ENCODE assay signal across 25 mouse cellular contexts in genomic region chr9:114924511-114924910, GRCm38 (mm10). TPM values are rescaled to one million over a fixed set of nuclear protein-coding genes. Genes with fewer than 3 reads are reported as not detected.
DNase-seq lines count a peak whose midpoint lies in the region; ATAC-seq and TF ChIP-seq lines count a peak whose summit lies in the region.
"Had no signal": no experiment of that assay in that cellular context is flagged by ENCODE, and none has a peak within 500 bp of the region (broad histone marks: within the 10 kb centered on the region; RNA-seq: fewer than 3 reads in every experiment).

No protein-coding gene starts in this region.

- no peak for ATAC-seq in liver, embryonic 11.5 days (replicated peaks; ENCODE audit: low FRiP score)
- ATAC-seq: forebrain, embryonic 16.5 days; inflammation-experienced regulatory T-cells, adult 6 months; midbrain, embryonic 16.5 days had no signal

- TF ChIP-seq POLR2A in liver, adult 2 months (IDR thresholded peaks at IDR 0.05; ENCODE audit: extremely low read depth, insufficient read depth, low read length) = no peak

- H3K79me2 ChIP-seq in liver, adult 2 months (ENCODE audit: control insufficient read depth, insufficient read depth, low read length) = peaks cover 24% of the 10 kb centered on the region; the same call in 1 of the 2 replicates

- H3K4me1 ChIP-seq in liver, adult 2 months (ENCODE audit: control insufficient read depth, insufficient read depth, low read length) = peaks cover 35% of the 10 kb centered on the region
- H3K4me1 ChIP-seq in liver, embryonic 11.5 days (replicated peaks; ENCODE audit: control insufficient read depth, insufficient read depth, low read length) = 0 out of 2 replicates have a peak, but pooled peaks cover 3% of the 10 kb centered on the region

- no peaks in the 10 kb centered on the region; the same call in 1 of the 2 replicates for H3K36me3 ChIP-seq in liver, adult 2 months (ENCODE audit: control insufficient read depth, insufficient read depth, low read length)
- H3K36me3 ChIP-seq in liver, embryonic 11.5 days (ENCODE audit: control insufficient read depth, insufficient read depth, low read length) = no peaks in the 10 kb centered on the region
- H3K36me3 ChIP-seq: limb, embryonic 15.5 days had no signal

- H3K9me3 ChIP-seq in liver, embryonic 11.5 days (ENCODE audit: control insufficient read depth, low read length) = no peaks in the 10 kb centered on the region
- H3K9me3 ChIP-seq: limb, embryonic 15.5 days had no signal

- TF ChIP-seq CTCF in liver, adult 2 months (IDR thresholded peaks at IDR 0.05; ENCODE audit: low read depth, low read length) = no peak

- no peaks in the 10 kb centered on the region for H3K27me3 ChIP-seq in liver, adult 2 months (ENCODE audit: control insufficient read depth, insufficient read depth, low read length)
- no peaks in the 10 kb centered on the region for H3K27me3 ChIP-seq in liver, embryonic 11.5 days (replicated peaks; ENCODE audit: control insufficient read depth, insufficient read depth, low read length)
- H3K27me3 ChIP-seq: limb, embryonic 15.5 days had no signal

- 0 out of 2 replicates have a peak overlapping the region, but pooled peaks have one; percentile 1 for H3K9ac ChIP-seq in liver, adult 2 months (ENCODE audit: low read depth, low read length)
- H3K9ac ChIP-seq in liver, embryonic 11.5 days (ENCODE audit: low read depth, low read length) = no peak overlapping the region; the same call in 1 of the 2 replicates
- H3K9ac ChIP-seq: limb, embryonic 15.5 days; lung, embryonic 14.5 days had no signal

- peak overlapping the region; percentile 65 for H3K27ac ChIP-seq in liver, adult 2 months (replicated peaks; ENCODE audit: insufficient read depth, low read depth, low read length)
- H3K27ac ChIP-seq in liver, embryonic 11.5 days (ENCODE audit: low read depth, low read length) = no peak overlapping the region
- H3K27ac ChIP-seq: left cerebral cortex, adult 2 months; limb, embryonic 15.5 days; stomach, postnatal 0 days had no signal

- 19% methylated on average over 5 of the region's 5 CpGs for WGBS in liver, adult 2 months
- 56% methylated on average over 5 of the region's 5 CpGs for WGBS in liver, embryonic 11.5 days

- intact Hi-C loops in heart, postnatal 36 days (cut with DNase I) = no loop called here

- no peak overlapping the region for H3K4me3 ChIP-seq in liver, adult 2 months (ENCODE audit: insufficient read depth, low read depth, low read length)
- H3K4me3 ChIP-seq in liver, embryonic 11.5 days (ENCODE audit: low read depth, low read length) = no peak overlapping the region
- H3K4me3 ChIP-seq: left cerebral cortex, adult 2 months; limb, embryonic 15.5 days had no signal

- DNase-seq in heart, adult 11 months = peak; percentile 66
- DNase-seq in heart, postnatal 36 days = no peak
- peak; percentile 87 for DNase-seq in liver, adult 2 months (ENCODE audit: extremely low read depth, low read depth, low spot score)
- no peak for DNase-seq in liver, embryonic 11.5 days (ENCODE audit: low spot score)
- peak; percentile 9 for DNase-seq in 3T3-L1 (ENCODE audit: low read depth, low spot score)
- DNase-seq in adipocyte (ENCODE audit: low spot score) = peak; percentile 46
- DNase-seq in B cell, adult 2 months = no peak
- DNase-seq: adrenal gland, postnatal 14 days; cerebellum, adult 2 months; cerebellum, postnatal 25 days; gastrocnemius, postnatal 25 days; kidney, adult 18-20 months; kidney, postnatal 10 days; left cerebral cortex, postnatal 4 days; lung, embryonic 14.5 days; right cerebral cortex, postnatal 14 days; thymus, adult 2 months had no signal

- no peak overlapping the region for H3K4me2 ChIP-seq in liver, embryonic 11.5 days
- H3K4me2 ChIP-seq: limb, embryonic 15.5 days; lung, embryonic 14.5 days had no signal

RNA-seq across cellular contexts. Expression of gene Gpd1l, which starts 9.3 kb away (rescaled TPM):
- total RNA-seq in heart, postnatal 36 days (2021) = 10 to 100 TPM; 42.2 to 44.4 TPM
- 21.3 and 22.4 TPM in 2 replicates for total RNA-seq in liver, adult 2 months (2014; rRNA removed)
- polyA plus RNA-seq in liver, adult 2 months (2012; rRNA removed) = 12.6 and 14.7 TPM in 2 replicates
- polyA plus RNA-seq in liver, embryonic 11.5 days (2014; fragmentation: Nextera tagmentation; extraction: Ambion mirVana) = 18.2 TPM in 2 replicates
- total RNA-seq: MEL had no signal

RNA-seq across cellular contexts. Expression of gene Osbpl10, which starts 53.9 kb away (rescaled TPM):
- 1 to 10 TPM; 2.2 to 2.7 TPM for total RNA-seq in heart, postnatal 36 days (2021)
- 0.28 and 0.40 TPM in 2 replicates for total RNA-seq in liver, adult 2 months (2014; rRNA removed)
- 0.11 and 0.82 TPM in 2 replicates for polyA plus RNA-seq in liver, adult 2 months (2012; rRNA removed)
- polyA plus RNA-seq in liver, embryonic 11.5 days (2014; fragmentation: Nextera tagmentation; extraction: Ambion mirVana) = 0.66 and 0.69 TPM in 2 replicates
- total RNA-seq: MEL; neutrophil, adult 5-6 weeks had no signal
- polyA plus RNA-seq: inflammation-experienced regulatory T-cells, adult 6 months had no signal

RNA-seq across cellular contexts. Expression of gene Rps27rt, which starts 58.0 kb away (rescaled TPM):
- total RNA-seq in heart, postnatal 36 days (2021) = 10 to 100 TPM; 19.7 to 23.9 TPM
- 6.2 and 12.2 TPM in 2 replicates for total RNA-seq in liver, adult 2 months (2014; rRNA removed)
- polyA plus RNA-seq in liver, adult 2 months (2012; rRNA removed) = 4.7 and 7.2 TPM in 2 replicates
- 358 and 423 TPM in 2 replicates for polyA plus RNA-seq in liver, embryonic 11.5 days (2014; fragmentation: Nextera tagmentation; extraction: Ambion mirVana)

Comparison
In these comparisons a context has a peak if more than half of its experiments do, and no peak if none do; other contexts are left out.
1. DNase-seq: peak in heart, adult 11 months (single experiment), liver, adult 2 months (single experiment), 3T3-L1 (single experiment) and adipocyte (single experiment); none in heart, postnatal 36 days (0 of 2), liver, embryonic 11.5 days (single experiment) and B cell, adult 2 months (0 of 2).